Mouse (Mus musculus) midbrain, embryonic 16.5 days (tissue): Measurements from ENCODE around the gene Iqschfp. TPM values are rescaled to one million over a fixed set of nuclear protein-coding genes. Genes with fewer than 3 reads are reported as not detected.

ENCODE experiments used
- ATAC-seq: fragments of 200-750 bp; cut with Nextera tagmentation; 2 replicates; pipeline ENCODE4 v1.8.0; 2017; ENCODE audit warnings: moderate TSS enrichment
- H3K27ac ChIP-seq: fragments of 300-500 bp; sonication (generic); 2 replicates; pipeline ENCODE4 v1.5.1; 2014; ENCODE audit warnings: mild to moderate bottlenecking, low read length, mixed read lengths
- H3K27me3 ChIP-seq: fragments of 300-500 bp; sonication (generic); 2 replicates; pipeline ENCODE4 v1.6.1; 2014; ENCODE audit warnings: low read depth, low read length, mixed read lengths; ENCODE audit not compliant: control insufficient read depth, insufficient read depth
- H3K36me3 ChIP-seq: fragments of 300-500 bp; sonication (generic); 2 replicates; pipeline ENCODE4 v1.6.1; 2014; ENCODE audit warnings: mild to moderate bottlenecking, low read length, moderate library complexity, mixed read lengths; ENCODE audit not compliant: control insufficient read depth, insufficient read depth
- H3K4me1 ChIP-seq: fragments of 300-500 bp; sonication (generic); 2 replicates; pipeline ENCODE4 v1.6.1; 2014; ENCODE audit warnings: mild to moderate bottlenecking, low read length, mixed read lengths; ENCODE audit not compliant: control insufficient read depth, insufficient read depth
- H3K4me2 ChIP-seq: fragments of 300-500 bp; sonication (generic); 2 replicates; pipeline ENCODE4 v1.6.1; 2014; ENCODE audit warnings: mild to moderate bottlenecking, low read length, mixed read lengths
- H3K4me3 ChIP-seq: fragments of 300-500 bp; sonication (generic); 2 replicates; pipeline ENCODE4 v1.5.1; 2014; ENCODE audit warnings: low read depth, mild to moderate bottlenecking, low read length, moderate library complexity, mixed read lengths
- H3K9ac ChIP-seq: fragments of 300-500 bp; sonication (generic); 2 replicates; pipeline ENCODE4 v1.6.1; 2014; ENCODE audit warnings: low read depth, low read length, mixed read lengths
- H3K9me3 ChIP-seq: fragments of 300-500 bp; sonication (generic); replicated peaks from 2 replicates; pipeline ENCODE4 v1.6.1; 2014; ENCODE audit warnings: mild to moderate bottlenecking, low read length, mixed read lengths; ENCODE audit not compliant: control insufficient read depth, poor library complexity, severe bottlenecking
- WGBS: fragments of 180-500 bp; shearing (Covaris S2); extraction: QIAGEN DNeasy Blood & Tissue Kit; methylation state at CpG from one replicate; pipeline ENCODE4 v1.1.7; 2014; 5-methylcytosine and 5-hydroxymethylcytosine counted together
- polyA plus RNA-seq: library from polyadenylated mRNA; unstranded; fragments of >200 nt; fragmentation: Nextera tagmentation; extraction: Ambion mirVana; gene quantifications from 2 replicates; pipeline ENCODE4 v1.2.1, GENCODE M21; 2015

Iqschfp gene
- polyA plus RNA-seq, 1 experiment from 2014 or later, result 6.7 TPM

DNA sequence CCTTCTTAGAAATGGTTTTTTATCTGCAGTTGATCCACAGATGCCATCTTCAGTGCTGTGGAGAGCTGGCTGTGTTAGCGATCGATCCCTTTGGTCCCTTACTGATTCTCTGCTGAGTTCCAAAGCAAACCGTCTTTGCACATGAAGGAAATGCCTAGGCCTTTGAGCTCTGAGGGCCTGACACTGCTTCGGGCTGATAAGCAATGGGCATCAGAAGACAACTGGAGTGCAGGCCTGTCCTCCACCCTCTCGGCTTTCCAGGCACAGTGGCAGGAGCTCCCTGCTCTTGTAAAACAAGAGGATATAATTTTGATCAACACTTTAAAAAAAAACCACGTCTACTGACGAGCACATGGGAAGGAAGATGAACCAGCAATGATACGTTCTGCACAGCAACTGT lies 649.7 kb downstream of the Iqschfp start:
- 89% methylated on average over 8 of the region's 8 CpGs for WGBS
- no peak for ATAC-seq
- no peak overlapping the region for H3K27ac ChIP-seq

GRCm38 (mm10) chr3:68542944-68543501 lies 651.0 kb downstream of the Iqschfp start:
- ATAC-seq, result peak; percentile 77
- no peaks in the 10 kb centered on the region for H3K9me3 ChIP-seq
- peak overlapping the region; percentile 48 for H3K4me2 ChIP-seq
- H3K27me3 ChIP-seq, result no peaks in the 10 kb centered on the region
- H3K4me3 ChIP-seq, result peak overlapping the region; percentile 24; the same call in 1 of the 2 replicates
- 2% methylated on average over 7 of the region's 7 CpGs for WGBS
- no peak overlapping the region for H3K9ac ChIP-seq
- H3K27ac ChIP-seq, result no peak overlapping the region
- no peaks in the 10 kb centered on the region for H3K36me3 ChIP-seq
- H3K4me1 ChIP-seq, result peaks cover 5% of the 10 kb centered on the region

More for the DNA sequence above, 649.7 kb downstream of the Iqschfp start:
- peaks cover 5% of the 10 kb centered on the region for H3K4me1 ChIP-seq
- no peak overlapping the region for H3K4me3 ChIP-seq
- H3K36me3 ChIP-seq, result no peaks in the 10 kb centered on the region
- H3K27me3 ChIP-seq, result no peaks in the 10 kb centered on the region
- no peak overlapping the region for H3K4me2 ChIP-seq
- no peak overlapping the region for H3K9ac ChIP-seq
- H3K9me3 ChIP-seq, result no peaks in the 10 kb centered on the region; the same call in 1 of the 2 replicates

- Histone ChIP-seq H3K9me3 (no peaks in the 10 kb centered on the region), H3K4me1 (peaks cover 5% of the 10 kb centered on the region), H3K27me3 (no peaks in the 10 kb centered on the region), H3K9ac (no peak overlapping the region), H3K4me2 (no peak overlapping the region), H3K27ac (no peak overlapping the region), H3K4me3 (no peak overlapping the region), H3K36me3 (no peaks in the 10 kb centered on the region)
- 39% methylated on average over 7 of the region's 7 CpGs for WGBS
- ATAC-seq, result peak; percentile 44; the same call in 1 of the 2 replicates
Observed at GRCm38 (mm10) chr3:68544811-68545210, 652.8 kb downstream of the Iqschfp start.

- no peak overlapping the region for H3K4me2 ChIP-seq
- no peaks in the 10 kb centered on the region; the same call in 1 of the 2 replicates for H3K27me3 ChIP-seq
- H3K9me3 ChIP-seq, result no peaks in the 10 kb centered on the region
- H3K4me1 ChIP-seq, result peaks cover 5% of the 10 kb centered on the region
- no peak overlapping the region for H3K4me3 ChIP-seq
- H3K9ac ChIP-seq, result no peak overlapping the region
- ATAC-seq, result no peak
- H3K27ac ChIP-seq, result no peak overlapping the region
- H3K36me3 ChIP-seq, result no peaks in the 10 kb centered on the region
- 52% methylated on average over 6 of the region's 6 CpGs for WGBS
Observed at GRCm38 (mm10) chr3:68545898-68546297, 653.9 kb downstream of the Iqschfp start.

- 78% methylated on average over 4 of the region's 4 CpGs for WGBS
- no peak overlapping the region for H3K4me2 ChIP-seq
- H3K36me3 ChIP-seq, result no peaks in the 10 kb centered on the region
- H3K9ac ChIP-seq, result no peak overlapping the region
- no peak overlapping the region for H3K27ac ChIP-seq
- no peaks in the 10 kb centered on the region; the same call in 1 of the 2 replicates for H3K27me3 ChIP-seq
- no peak for ATAC-seq
- H3K4me3 ChIP-seq, result no peak overlapping the region
- no peaks in the 10 kb centered on the region for H3K4me1 ChIP-seq
- no peaks in the 10 kb centered on the region for H3K9me3 ChIP-seq
Observed at GRCm38 (mm10) chr3:68555087-68555662, 663.1 kb downstream of the Iqschfp start.

GRCm38 (mm10) chr3:68556891-68557290 lies 664.9 kb downstream of the Iqschfp start:
- Histone ChIP-seq H3K4me2 (no peak overlapping the region), H3K4me3 (no peak overlapping the region), H3K9ac (no peak overlapping the region), H3K36me3 (no peaks in the 10 kb centered on the region), H3K27me3 (no peaks in the 10 kb centered on the region), H3K27ac (no peak overlapping the region), H3K9me3 (no peaks in the 10 kb centered on the region), H3K4me1 (no peaks in the 10 kb centered on the region)
- ATAC-seq, result no peak
- 96% methylated on average over 9 of the region's 9 CpGs for WGBS

DNA sequence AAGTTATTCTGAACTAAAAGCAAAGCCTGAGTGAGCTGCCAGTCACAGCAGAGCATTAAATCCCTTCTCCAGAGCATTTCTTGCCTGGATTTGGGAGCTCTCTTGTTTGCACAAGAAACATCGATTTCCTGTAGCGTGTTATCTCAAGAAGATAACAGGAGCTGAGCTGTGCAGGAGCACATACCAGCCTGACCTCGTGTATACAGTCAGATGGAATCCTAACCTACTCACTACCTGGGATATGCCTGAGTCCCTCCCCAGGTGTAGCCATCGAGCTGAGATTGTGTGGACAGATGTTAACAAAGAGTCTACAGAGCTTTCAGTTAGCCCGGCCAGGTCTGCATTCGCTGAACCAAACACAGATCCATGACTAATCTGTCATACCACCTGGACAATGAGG lies 666.7 kb downstream of the Iqschfp start:
- H3K27me3 ChIP-seq, result no peaks in the 10 kb centered on the region
- ATAC-seq, result 0 out of 2 replicates have a peak, but pooled peaks have one; percentile 64
- no peak overlapping the region for H3K4me2 ChIP-seq
- H3K9ac ChIP-seq, result no peak overlapping the region
- no peaks in the 10 kb centered on the region for H3K9me3 ChIP-seq
- WGBS, result 84% methylated on average over 6 of the region's 6 CpGs
- H3K4me1 ChIP-seq, result no peaks in the 10 kb centered on the region
- H3K27ac ChIP-seq, result no peak overlapping the region
- no peak overlapping the region for H3K4me3 ChIP-seq
- no peaks in the 10 kb centered on the region for H3K36me3 ChIP-seq

DNA sequence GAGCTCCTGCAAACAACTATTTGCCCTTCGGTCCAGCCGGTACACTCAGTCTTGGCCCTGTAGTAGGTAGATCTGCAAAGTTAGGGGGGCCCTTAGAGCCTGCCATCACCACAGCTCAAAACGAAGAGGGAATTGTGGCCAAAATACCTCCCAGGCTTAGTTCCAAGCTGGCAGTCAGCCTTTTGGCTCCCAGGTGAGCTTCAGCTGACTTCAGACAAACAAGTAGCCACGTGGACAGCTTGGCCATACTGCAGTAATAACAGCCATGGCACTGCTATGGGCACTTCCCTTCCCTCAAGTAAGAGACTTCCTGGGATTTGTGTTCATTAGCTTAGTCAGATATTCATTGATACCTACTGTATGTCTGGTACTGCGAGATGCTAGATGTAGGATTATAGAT lies 668.0 kb downstream of the Iqschfp start:
- Histone ChIP-seq H3K4me2 (no peak overlapping the region), H3K4me3 (no peak overlapping the region), H3K27ac (no peak overlapping the region), H3K4me1 (no peaks in the 10 kb centered on the region), H3K27me3 (no peaks in the 10 kb centered on the region), H3K36me3 (no peaks in the 10 kb centered on the region), H3K9ac (no peak overlapping the region), H3K9me3 (no peaks in the 10 kb centered on the region)
- 80% methylated on average over 5 of the region's 5 CpGs for WGBS
- ATAC-seq, result no peak

DNA sequence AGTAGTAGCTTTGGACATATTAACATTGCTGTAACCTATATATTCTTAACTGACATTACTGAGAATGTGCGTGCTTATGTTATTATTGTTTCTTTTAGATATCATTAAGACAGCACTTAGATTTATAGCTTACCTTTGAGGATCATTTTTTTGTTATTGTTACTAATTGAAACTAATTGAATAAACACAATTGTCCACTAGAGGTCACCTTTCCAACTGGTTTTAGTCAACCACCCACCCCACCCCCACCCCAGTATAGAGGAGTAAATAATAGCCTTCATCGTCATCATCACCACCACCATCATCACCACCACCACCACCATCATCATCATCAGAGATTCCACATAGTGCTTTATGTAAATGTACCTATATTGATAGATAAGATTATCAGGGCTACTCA lies 670.8 kb downstream of the Iqschfp start:
- ATAC-seq, result no peak
- Histone ChIP-seq H3K36me3 (no peaks in the 10 kb centered on the region), H3K27ac (no peak overlapping the region), H3K4me3 (no peak overlapping the region), H3K27me3 (no peaks in the 10 kb centered on the region), H3K4me2 (no peak overlapping the region), H3K4me1 (peaks cover 4% of the 10 kb centered on the region; the same call in 1 of the 2 replicates), H3K9me3 (no peaks in the 10 kb centered on the region), H3K9ac (no peak overlapping the region)
- WGBS, result 73% methylated on average over 2 of the region's 2 CpGs
